Mouse (Mus musculus) telencephalon, adult 2 months (tissue): ENCODE data around the gene AC141477.1.

Source experiments
- DNase-seq: peaks from one replicate; pipeline ENCODE4 v3.0.0-alpha.2; 2011; ENCODE audit warnings: low read depth, low spot score

Gene AC141477.1

GRCm38 (mm10) chr10:76440281-76440680 is at the start of gene AC141477.1:
Gene AC141477.1, minus strand, starts transcription at chr10:76440444.
- no peak for DNase-seq

DNA sequence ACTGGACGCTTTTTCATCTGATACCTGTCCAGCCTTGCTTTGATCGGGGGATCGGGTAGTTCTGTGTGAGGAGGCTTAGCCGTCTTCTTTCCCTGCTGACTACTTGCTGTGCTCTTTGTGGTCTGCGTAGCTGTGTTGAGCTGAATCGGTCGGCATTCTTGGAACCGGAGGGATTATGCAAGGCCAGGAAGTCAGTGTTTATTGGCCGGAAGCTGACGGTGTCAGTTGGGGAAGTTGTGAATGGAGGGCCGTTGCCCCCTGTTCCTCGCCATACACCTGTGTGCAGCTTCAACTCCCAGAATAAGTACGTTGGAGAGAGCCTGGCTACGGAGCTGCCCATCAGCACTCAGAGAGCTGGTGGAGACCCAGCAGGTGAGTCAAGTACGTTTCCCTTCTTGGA is 49.0 kb upstream of the AC141477.1 start:
- DNase-seq: no peak

- no peak for DNase-seq
Observed at GRCm38 (mm10) chr10:76488265-76488664, 48.0 kb upstream of the AC141477.1 start.

DNA sequence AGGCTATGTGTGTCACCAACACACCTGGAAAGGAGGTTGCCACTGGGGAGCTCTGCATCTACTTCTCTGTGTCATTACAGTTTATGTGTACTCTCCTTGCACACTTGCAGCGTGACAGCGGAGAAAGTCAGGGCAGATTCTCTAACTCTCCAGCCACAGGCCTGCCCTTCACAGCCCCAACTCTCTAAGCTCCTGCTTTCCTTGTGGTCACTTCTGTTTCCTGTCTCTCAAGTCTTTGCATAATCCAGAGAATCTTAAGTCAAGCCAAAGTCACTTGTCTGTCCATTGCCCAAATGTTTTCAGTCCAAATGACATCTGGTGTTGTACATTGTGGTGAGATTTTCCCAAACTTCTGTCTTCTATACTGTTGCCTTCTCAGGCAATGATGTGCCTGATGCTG is 46.1 kb upstream of the AC141477.1 start:
- DNase-seq: no peak

DNA sequence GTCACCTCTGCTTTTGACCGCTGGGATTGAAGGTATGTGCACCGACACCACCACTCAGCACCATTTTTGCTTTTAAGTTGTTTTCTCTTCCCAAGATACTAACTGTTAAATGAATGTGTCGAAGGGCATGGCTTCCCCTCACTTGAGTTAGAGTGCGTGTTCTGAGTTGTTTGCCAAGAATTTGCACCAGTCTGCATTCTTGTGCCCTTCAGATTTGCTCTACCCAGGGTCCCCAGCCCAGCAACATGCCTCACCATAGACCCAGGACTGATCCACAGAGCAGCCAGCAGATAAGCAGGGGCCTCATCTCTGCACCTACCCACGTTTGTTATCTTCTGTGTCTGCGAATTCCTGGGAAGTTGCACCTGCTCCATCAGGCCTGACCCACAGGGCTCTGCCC is 41.2 kb upstream of the AC141477.1 start:
- DNase-seq: no peak

DNA sequence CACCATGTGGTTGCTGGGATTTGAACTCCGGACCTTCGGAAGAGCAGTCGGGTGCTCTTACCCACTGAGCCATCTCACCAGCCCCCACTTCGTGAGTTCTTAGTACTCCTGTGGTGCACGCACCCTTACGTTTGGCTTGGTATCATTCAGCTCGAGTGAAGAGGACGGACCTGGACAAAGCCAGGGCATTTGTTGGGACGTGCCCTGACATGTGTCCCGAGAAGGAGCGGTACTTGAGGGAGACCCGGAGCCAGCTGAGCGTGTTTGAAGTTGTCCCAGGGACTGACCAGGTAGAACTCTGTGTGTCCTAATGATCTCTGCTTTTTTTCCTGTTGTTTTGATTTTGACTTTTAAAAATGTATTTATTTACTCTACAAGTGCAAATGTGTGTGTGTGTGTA is 40.6 kb upstream of the AC141477.1 start:
- DNase-seq: no peak

DNA sequence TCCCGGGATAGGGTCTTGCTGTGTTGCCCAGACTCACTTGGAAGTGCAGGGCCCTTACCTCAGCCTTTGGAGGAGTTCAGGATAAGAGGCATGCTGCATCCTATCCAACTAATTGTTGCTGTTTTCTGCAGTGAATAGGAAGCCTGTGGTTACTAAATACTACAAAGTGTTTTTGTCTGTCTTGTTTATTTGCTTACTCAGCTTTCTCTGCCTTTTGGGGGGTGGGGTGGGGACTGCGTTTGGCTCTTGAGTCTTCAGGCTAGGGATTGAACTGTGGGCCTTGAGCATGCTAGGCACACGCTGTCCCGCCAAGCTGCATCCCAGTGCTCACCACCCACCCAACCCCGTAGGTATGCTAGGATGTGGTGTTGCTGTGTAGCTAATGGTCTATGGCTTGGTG is 33.5 kb upstream of the AC141477.1 start:
- DNase-seq: no peak

GRCm38 (mm10) chr10:76468203-76469162 is 28.2 kb upstream of the AC141477.1 start, which contains the start of the genes Mcm3ap and Ybey:
Gene Mcm3ap, plus strand, starts transcription at chr10:76468927.
Gene Ybey, minus strand, starts transcription at chr10:76469114.
- peak; percentile 91 for DNase-seq

DNA sequence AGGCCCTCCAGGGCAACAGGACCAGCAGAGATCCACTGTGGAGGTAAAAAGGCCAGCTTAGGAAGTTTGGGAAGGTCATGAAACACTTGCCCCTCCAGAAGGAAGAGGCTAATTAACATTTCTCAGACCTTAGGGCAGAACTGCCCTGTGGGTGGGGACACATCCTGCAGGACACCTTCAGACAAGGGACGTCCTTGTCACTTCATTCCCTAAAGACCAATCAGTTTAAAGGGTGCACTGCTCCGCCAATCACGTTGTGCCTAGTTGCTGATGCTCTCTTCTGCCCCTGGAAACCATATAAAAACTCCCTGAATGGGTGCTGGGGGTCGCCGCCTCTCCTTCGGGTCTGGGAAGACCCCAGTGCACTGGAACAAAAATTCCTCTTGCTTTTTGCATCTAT is 22.5 kb upstream of the AC141477.1 start:
- no peak for DNase-seq

DNA sequence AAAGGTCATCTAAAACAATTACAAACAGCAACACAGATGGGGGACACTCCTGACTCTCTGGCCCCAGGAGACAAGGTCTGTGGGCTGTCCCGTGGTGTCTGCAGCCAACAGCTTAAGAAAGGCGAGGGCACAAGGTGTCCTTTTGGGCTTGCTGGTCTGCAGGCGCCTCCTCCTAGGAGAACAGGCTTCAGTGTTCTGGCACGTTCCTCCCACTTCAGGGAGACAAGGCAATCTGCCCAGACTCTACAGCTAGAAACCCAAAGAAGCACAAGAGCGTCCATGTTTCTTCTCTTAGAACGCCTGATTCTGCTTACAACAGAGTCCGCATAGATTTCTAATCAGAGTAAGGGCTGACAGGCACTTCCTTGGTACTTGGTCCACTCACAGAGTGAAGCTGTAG is 22.1 kb upstream of the AC141477.1 start:
- DNase-seq: no peak

DNA sequence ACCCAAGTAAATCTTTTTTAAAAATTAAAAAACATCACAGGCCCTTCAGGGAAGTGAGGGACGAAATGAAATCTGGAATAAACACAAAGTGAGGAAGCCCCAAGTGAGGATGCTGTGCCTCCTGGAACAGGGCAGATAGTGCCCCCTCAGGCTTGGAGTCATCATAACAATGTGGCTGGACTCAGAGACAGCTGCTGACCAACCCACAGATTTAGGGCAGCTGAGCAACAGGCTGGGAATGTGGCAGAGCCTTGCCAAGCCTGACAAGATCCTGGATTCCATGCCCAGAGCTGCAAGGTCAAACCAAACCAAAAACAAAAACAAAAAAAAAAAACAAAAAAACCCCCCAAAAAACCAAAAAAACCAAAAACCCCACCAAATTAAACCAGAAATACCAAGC is 21.0 kb upstream of the AC141477.1 start:
- no peak for DNase-seq

DNA sequence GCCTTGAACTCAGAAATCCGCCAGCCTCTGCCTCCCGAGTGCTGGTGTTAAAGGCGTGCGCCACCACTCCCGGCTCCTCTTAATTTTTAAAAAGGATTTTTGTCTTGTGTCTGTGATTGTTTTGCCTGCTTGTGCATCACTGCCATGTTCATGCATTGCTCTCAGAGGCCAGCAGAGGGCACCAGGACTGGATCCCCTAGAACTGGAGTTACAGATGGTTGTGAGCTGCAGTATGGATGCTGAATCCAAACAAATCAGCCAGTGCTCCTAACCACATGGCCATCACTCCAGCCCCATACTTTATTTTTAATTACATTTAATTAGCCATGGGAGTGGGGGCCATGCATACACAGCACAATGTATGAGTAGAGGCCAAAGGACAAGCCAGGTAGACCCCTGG is 15.0 kb upstream of the AC141477.1 start:
- DNase-seq: no peak

- DNase-seq: no peak
Observed at GRCm38 (mm10) chr10:76448851-76449250, 8.6 kb upstream of the AC141477.1 start, which contains the start of gene 2610028H24Rik. Gene 2610028H24Rik, plus strand, starts transcription at chr10:76449081.

DNA sequence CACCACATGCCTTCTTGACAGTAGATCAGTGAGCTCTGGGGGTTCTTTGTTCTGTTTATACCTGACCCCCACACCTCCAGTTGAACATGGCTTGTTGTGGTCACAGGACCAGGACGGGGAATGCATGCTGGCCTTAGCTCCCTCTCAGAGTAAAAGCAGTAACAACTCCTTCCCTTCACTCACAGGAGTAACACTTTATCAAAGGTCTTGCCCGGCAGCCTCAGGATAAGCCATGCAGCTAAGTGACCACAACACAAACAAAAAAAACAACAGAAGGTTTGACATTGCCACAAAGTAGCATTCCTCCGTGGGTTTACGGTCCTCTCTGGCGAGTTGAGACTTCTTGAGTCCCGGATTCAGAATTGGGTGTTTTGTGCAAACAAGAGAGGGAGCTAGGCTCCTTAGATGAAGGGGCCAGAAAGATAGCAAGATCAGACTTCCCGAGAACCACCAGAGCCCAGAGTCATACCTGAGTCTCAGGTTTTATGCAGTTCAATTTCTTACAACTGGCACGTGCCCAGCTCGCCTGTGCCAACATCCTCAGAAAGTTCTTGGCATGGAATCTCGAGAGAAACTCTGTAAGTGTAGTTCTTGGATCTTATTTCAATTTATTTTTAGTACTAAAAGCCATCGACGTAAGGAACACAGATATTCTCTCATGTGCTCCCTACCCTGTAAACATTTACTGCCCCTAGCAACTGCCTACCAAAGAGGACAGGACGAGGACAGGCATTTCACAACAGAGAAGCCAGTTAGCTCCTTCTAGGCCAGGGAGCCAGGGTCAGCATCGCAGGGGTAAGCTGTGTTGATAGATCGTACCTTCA is 7.4 kb upstream of the AC141477.1 start:
- DNase-seq: no peak

- DNase-seq: no peak
Observed at GRCm38 (mm10) chr10:76445996-76446681, 5.9 kb upstream of the AC141477.1 start.

DNA sequence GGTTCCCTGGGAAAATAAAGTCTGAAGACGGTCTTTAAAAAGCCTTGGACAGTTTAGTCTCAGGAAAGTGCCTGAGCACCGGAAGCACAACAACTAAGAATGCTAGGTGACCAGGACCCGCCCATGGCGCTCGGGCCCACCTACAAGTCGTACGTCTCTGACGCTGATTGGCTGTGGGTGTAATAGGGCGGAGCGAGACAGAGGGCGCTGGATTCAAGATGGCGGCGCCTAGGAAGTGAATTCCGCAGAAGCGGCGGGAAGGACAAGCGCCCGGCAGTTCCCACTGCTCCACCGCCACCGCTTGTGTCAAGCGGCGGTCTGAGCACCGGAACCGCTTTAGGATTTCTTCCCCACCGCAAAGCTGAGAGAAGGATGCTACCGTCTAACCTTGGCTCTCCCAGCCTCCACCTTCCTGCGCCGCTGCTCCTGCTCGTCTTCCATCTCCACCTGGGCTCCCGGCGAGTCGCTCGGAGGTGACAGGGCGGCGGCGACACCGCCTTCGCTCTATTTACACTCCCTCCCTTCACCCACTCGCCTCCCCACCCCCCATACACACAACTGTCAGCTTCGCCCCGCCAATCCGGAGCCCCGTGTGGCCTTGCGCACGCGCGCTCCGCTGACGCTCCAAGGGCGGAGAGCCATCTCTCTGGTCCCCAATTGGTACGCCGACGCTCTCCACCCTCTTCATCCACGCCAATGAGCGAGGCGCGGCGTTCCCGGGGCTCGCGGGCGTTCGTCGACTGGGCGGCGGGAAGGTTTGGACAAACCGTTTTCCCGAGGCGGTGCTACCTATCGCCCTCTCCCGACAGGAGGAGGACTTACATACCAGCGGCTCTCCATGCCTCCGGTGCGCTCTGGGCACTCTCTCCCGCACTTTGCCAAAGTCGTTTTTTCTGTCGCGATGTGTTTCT is 2.2 kb upstream of the AC141477.1 start, which contains the start of gene Pcnt:
Pcnt (minus strand) TSS at position 609 of the 911 bp plus-strand sequence.
- peak; percentile 97 for DNase-seq

- DNase-seq: no peak
Observed at GRCm38 (mm10) chr10:76439107-76439890, 945 bp downstream of the AC141477.1 start.

- no peak for DNase-seq
Observed at GRCm38 (mm10) chr10:76433925-76434324, 6.3 kb downstream of the AC141477.1 start.

- DNase-seq: no peak
Observed at GRCm38 (mm10) chr10:76425674-76426073, 14.6 kb downstream of the AC141477.1 start.

DNA sequence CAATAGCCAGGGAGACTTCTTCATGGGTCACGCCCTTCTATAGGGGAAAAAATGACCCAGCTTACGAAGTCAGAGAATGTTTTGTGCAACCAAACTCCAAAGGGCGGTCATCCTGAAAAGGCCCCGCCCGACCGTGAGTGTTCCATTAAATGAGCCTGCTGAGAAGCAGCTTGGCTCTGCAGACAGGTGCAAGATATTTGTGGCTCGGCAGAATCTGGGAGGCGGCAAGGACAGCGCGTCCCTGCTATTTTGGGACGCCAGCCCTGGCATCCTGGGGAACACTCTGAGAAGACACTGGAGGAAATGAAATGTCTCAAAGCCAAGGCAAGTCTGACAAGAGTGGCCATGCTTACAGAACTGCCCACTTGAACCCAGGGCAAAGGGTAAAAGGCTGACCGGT is 23.4 kb downstream of the AC141477.1 start:
- DNase-seq: peak; percentile 61
